Comparison of ENCODE assay signal across 8 mouse cellular contexts in the genomic region with DNA sequence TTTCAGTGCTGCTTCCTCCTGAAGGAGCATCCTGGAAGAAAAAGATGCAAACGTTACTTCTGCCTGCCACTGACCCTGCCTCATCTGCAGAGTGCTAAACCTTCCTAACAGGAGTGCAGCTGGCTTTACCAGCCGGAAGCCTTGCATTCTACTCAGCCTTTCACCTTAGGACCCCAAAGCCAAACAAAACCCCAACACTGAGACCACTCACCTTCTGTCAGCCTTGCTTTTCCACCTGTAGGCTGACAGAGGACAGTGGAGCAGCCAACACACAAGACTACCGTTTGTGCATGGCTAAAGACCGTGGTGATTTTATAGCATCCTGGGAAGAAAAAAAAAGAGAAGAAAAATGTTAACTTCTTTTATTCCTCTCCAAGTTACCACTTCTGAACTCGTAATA. TPM values are rescaled to one million over a fixed set of nuclear protein-coding genes. Genes with fewer than 3 reads are reported as not detected.
DNase-seq lines count a peak whose midpoint lies in the region; ATAC-seq and TF ChIP-seq lines count a peak whose summit lies in the region.

No protein-coding gene starts in this region.

- H3K4me1 ChIP-seq in cerebellum, adult 2 months (ENCODE audit: control insufficient read depth, insufficient read depth, low read length): 0 out of 2 replicates have a peak, but pooled peaks cover 3% of the 10 kb centered on the region
- peaks cover 12% of the 10 kb centered on the region; the same call in 1 of the 2 replicates for H3K4me1 ChIP-seq in spleen, adult 2 months (ENCODE audit: control insufficient read depth, insufficient read depth, insufficient read length)
- H3K4me1 ChIP-seq in limb, embryonic 15.5 days: peaks cover 24% of the 10 kb centered on the region
- H3K4me1 ChIP-seq in stomach, embryonic 16.5 days (ENCODE audit: control insufficient read depth, insufficient read depth, low read length): peaks cover 22% of the 10 kb centered on the region

- TF ChIP-seq CTCF in cerebellum, adult 2 months (IDR thresholded peaks at IDR 0.05; ENCODE audit: borderline replicate concordance, insufficient read depth, low read depth, low read length): no peak
- no peak for TF ChIP-seq CTCF in spleen, adult 2 months (IDR thresholded peaks at IDR 0.05; ENCODE audit: extremely low read depth, insufficient read depth, insufficient read length, insufficient replicate concordance)

- H3K4me2 ChIP-seq in limb, embryonic 15.5 days: peak overlapping the region; percentile 80
- H3K4me2 ChIP-seq in stomach, embryonic 16.5 days (ENCODE audit: low read depth, low read length): peak overlapping the region; percentile 99

- no peak for DNase-seq in cerebellum, adult 2 months
- no peak for DNase-seq in cerebellum, postnatal 10 days
- DNase-seq in spleen, adult 2 months (ENCODE audit: low read depth in 1 of 2, low spot score in 2 of 2): no peak
- DNase-seq in spleen, postnatal 4 days (ENCODE audit: low spot score in 2 of 2): no peak
- no peak for DNase-seq in thymus, postnatal 36 days
- DNase-seq in MN1 (ENCODE audit: low spot score): no peak

- no peaks in the 10 kb centered on the region for H3K27me3 ChIP-seq in cerebellum, adult 2 months (ENCODE audit: control insufficient read depth, insufficient read depth, low read length)
- no peaks in the 10 kb centered on the region for H3K27me3 ChIP-seq in spleen, adult 2 months (ENCODE audit: control insufficient read depth, insufficient read depth, low read length)
- no peaks in the 10 kb centered on the region for H3K27me3 ChIP-seq in limb, embryonic 15.5 days
- no peaks in the 10 kb centered on the region for H3K27me3 ChIP-seq in stomach, embryonic 16.5 days (ENCODE audit: control insufficient read depth, insufficient read depth, low read length)

- H3K9ac ChIP-seq in limb, embryonic 15.5 days: peak overlapping the region; percentile 95
- peak overlapping the region; percentile 83 for H3K9ac ChIP-seq in stomach, embryonic 16.5 days (ENCODE audit: low read length)

- TF ChIP-seq POLR2A in cerebellum, adult 2 months (IDR thresholded peaks at IDR 0.05; ENCODE audit: borderline replicate concordance, insufficient read depth, low read length): no peak
- no peak for TF ChIP-seq POLR2A in spleen, adult 2 months (IDR thresholded peaks at IDR 0.05; ENCODE audit: low read depth, low read length)

- H3K36me3 ChIP-seq in spleen, adult 2 months (ENCODE audit: control insufficient read depth, insufficient read depth, low read length): peaks cover 28% of the 10 kb centered on the region
- peaks cover 46% of the 10 kb centered on the region for H3K36me3 ChIP-seq in limb, embryonic 15.5 days
- H3K36me3 ChIP-seq in stomach, embryonic 16.5 days (ENCODE audit: control insufficient read depth, insufficient read depth, low read length): peaks cover 22% of the 10 kb centered on the region

- no peak overlapping the region for H3K27ac ChIP-seq in cerebellum, adult 2 months (ENCODE audit: insufficient read depth, low read length)
- no peak overlapping the region for H3K27ac ChIP-seq in spleen, adult 2 months (ENCODE audit: insufficient read depth, low read length)
- no peak overlapping the region for H3K27ac ChIP-seq in limb, embryonic 15.5 days
- H3K27ac ChIP-seq in stomach, embryonic 16.5 days (ENCODE audit: low read length): no peak overlapping the region

- no peaks in the 10 kb centered on the region for H3K9me3 ChIP-seq in limb, embryonic 15.5 days
- no peaks in the 10 kb centered on the region for H3K9me3 ChIP-seq in stomach, embryonic 16.5 days (replicated peaks; ENCODE audit: control insufficient read depth, low read length)

- 10% methylated on average over 5 of the region's 5 CpGs for WGBS in cerebellum, adult 2 months
- 9% methylated on average over 5 of the region's 5 CpGs for WGBS in spleen, adult 2 months
- 12% methylated on average over 5 of the region's 5 CpGs for WGBS in limb, embryonic 15.5 days
- 6% methylated on average over 5 of the region's 5 CpGs for WGBS in stomach, embryonic 16.5 days

- ATAC-seq in limb, embryonic 15.5 days (ENCODE audit: insufficient number of reproducible peaks, low FRiP score, low TSS enrichment, low read depth): no peak
- ATAC-seq in stomach, embryonic 16.5 days (ENCODE audit: insufficient read depth, low FRiP score): no peak

- H3K4me3 ChIP-seq in cerebellum, adult 2 months (replicated peaks; ENCODE audit: insufficient read depth, low read depth, low read length): peak overlapping the region; percentile 74
- peak overlapping the region; percentile 98 for H3K4me3 ChIP-seq in spleen, adult 2 months (ENCODE audit: extremely low read depth, insufficient read depth, insufficient read length)
- H3K4me3 ChIP-seq in limb, embryonic 15.5 days: peak overlapping the region; percentile 86
- H3K4me3 ChIP-seq in stomach, embryonic 16.5 days (replicated peaks; ENCODE audit: low read length): peak overlapping the region; percentile 72

RNA-seq across cellular contexts. Expression of a gene that starts 0.7 kb away (rescaled TPM):
- polyA plus RNA-seq in cerebellum, adult 2 months (2012; rRNA removed): 1,034 and 1,060 TPM in 2 replicates
- polyA plus RNA-seq in spleen, adult 2 months (2012; rRNA removed): 1,209 and 1,253 TPM in 2 replicates
- polyA plus RNA-seq in limb, embryonic 15.5 days (2015; fragmentation: Nextera tagmentation; extraction: Ambion mirVana): 1,355 and 1,817 TPM in 2 replicates
- 1,106 and 1,465 TPM in 2 replicates for polyA plus RNA-seq in stomach, embryonic 16.5 days (2015; fragmentation: Nextera tagmentation; extraction: Ambion mirVana)

RNA-seq across cellular contexts. Expression of a gene that starts 0.8 kb away (rescaled TPM):
- polyA plus RNA-seq in cerebellum, adult 2 months (2012; rRNA removed): 10.2 and 11.2 TPM in 2 replicates
- 1.6 and 2.6 TPM in 2 replicates for polyA plus RNA-seq in spleen, adult 2 months (2012; rRNA removed)
- polyA plus RNA-seq in limb, embryonic 15.5 days (2015; fragmentation: Nextera tagmentation; extraction: Ambion mirVana): 37.5 and 40.9 TPM in 2 replicates
- polyA plus RNA-seq in stomach, embryonic 16.5 days (2015; fragmentation: Nextera tagmentation; extraction: Ambion mirVana): 30.5 and 33.1 TPM in 2 replicates

RNA-seq across cellular contexts. Expression of a gene that starts 18.7 kb away (rescaled TPM):
- 66.9 and 69.1 TPM in 2 replicates for polyA plus RNA-seq in cerebellum, adult 2 months (2012; rRNA removed)
- polyA plus RNA-seq in spleen, adult 2 months (2012; rRNA removed): 60.3 and 66.4 TPM in 2 replicates
- 112 and 125 TPM in 2 replicates for polyA plus RNA-seq in limb, embryonic 15.5 days (2015; fragmentation: Nextera tagmentation; extraction: Ambion mirVana)
- 92.3 and 104 TPM in 2 replicates for polyA plus RNA-seq in stomach, embryonic 16.5 days (2015; fragmentation: Nextera tagmentation; extraction: Ambion mirVana)

RNA-seq across cellular contexts. Expression of a gene that starts 30.6 kb away (rescaled TPM):
- 0.23 and 0.51 TPM in 2 replicates for polyA plus RNA-seq in cerebellum, adult 2 months (2012; rRNA removed)
- polyA plus RNA-seq in spleen, adult 2 months (2012; rRNA removed): 0.21 and 0.56 TPM in 2 replicates
- polyA plus RNA-seq in limb, embryonic 15.5 days (2015; fragmentation: Nextera tagmentation; extraction: Ambion mirVana): 5.8 and 6.5 TPM in 2 replicates
- polyA plus RNA-seq in stomach, embryonic 16.5 days (2015; fragmentation: Nextera tagmentation; extraction: Ambion mirVana): 28.9 and 34.4 TPM in 2 replicates

RNA-seq across cellular contexts. Expression of a gene that starts 35.2 kb away (rescaled TPM):
- 35.8 and 38.7 TPM in 2 replicates for polyA plus RNA-seq in cerebellum, adult 2 months (2012; rRNA removed)
- 40.5 and 43.3 TPM in 2 replicates for polyA plus RNA-seq in spleen, adult 2 months (2012; rRNA removed)
- 119 and 122 TPM in 2 replicates for polyA plus RNA-seq in limb, embryonic 15.5 days (2015; fragmentation: Nextera tagmentation; extraction: Ambion mirVana)
- 101 and 122 TPM in 2 replicates for polyA plus RNA-seq in stomach, embryonic 16.5 days (2015; fragmentation: Nextera tagmentation; extraction: Ambion mirVana)
